Mouse (Mus musculus) limb, embryonic 15.5 days (tissue): ENCODE results near the gene Zfp870. TPM values are rescaled to one million over a fixed set of nuclear protein-coding genes. Genes with fewer than 3 reads are reported as not detected.
A peak's percentile ranks its signal among the peaks of the same experiment; 100 is the strongest.

Experiments
- ATAC-seq: fragments of 200-750 bp; cut with Nextera tagmentation; 2 replicates; pipeline ENCODE4 v1.8.0; 2017; ENCODE audit warnings: low read depth, moderate TSS enrichment; ENCODE audit not compliant: insufficient number of reproducible peaks, low FRiP score, low TSS enrichment
- H3K27ac ChIP-seq: fragments of 300-500 bp; sonication (generic); 2 replicates; pipeline ENCODE4 v1.5.1; 2015; ENCODE audit warnings: moderate library complexity, mild to moderate bottlenecking, inconsistent platforms
- H3K27me3 ChIP-seq: fragments of 300-500 bp; sonication (generic); 2 replicates; pipeline ENCODE4 v1.6.1; 2015; ENCODE audit warnings: inconsistent platforms
- H3K36me3 ChIP-seq: fragments of 300-500 bp; sonication (generic); 2 replicates; pipeline ENCODE4 v1.6.1; 2015; ENCODE audit warnings: inconsistent platforms
- H3K4me1 ChIP-seq: fragments of 300-500 bp; sonication (generic); 2 replicates; pipeline ENCODE4 v1.6.1; 2015; ENCODE audit warnings: inconsistent platforms
- H3K4me2 ChIP-seq: fragments of 300-500 bp; sonication (generic); 2 replicates; pipeline ENCODE4 v1.6.1; 2015; ENCODE audit warnings: mild to moderate bottlenecking, inconsistent platforms
- H3K4me3 ChIP-seq: fragments of 300-500 bp; sonication (generic); 2 replicates; pipeline ENCODE4 v1.5.1; 2015; ENCODE audit warnings: mild to moderate bottlenecking, inconsistent platforms
- H3K9ac ChIP-seq: fragments of 300-500 bp; sonication (generic); 2 replicates; pipeline ENCODE4 v1.6.1; 2015; ENCODE audit warnings: inconsistent platforms
- H3K9me3 ChIP-seq: fragments of 300-500 bp; sonication (generic); 2 replicates; pipeline ENCODE4 v1.6.1; 2016; ENCODE audit warnings: inconsistent platforms
- WGBS: fragments of 180-500 bp; shearing (Covaris S2); methylation state at CpG from one replicate; pipeline ENCODE4 v1.1.7; 2015; 5-methylcytosine and 5-hydroxymethylcytosine counted together
- polyA plus RNA-seq: library from polyadenylated mRNA; unstranded; fragments of >200 nt; fragmentation: Nextera tagmentation; extraction: Ambion mirVana; gene quantifications from 2 replicates; pipeline ENCODE4 v1.2.1, GENCODE M21; 2015

Zfp870 gene
- polyA plus RNA-seq, 1 experiment from 2014 or later, result 8.5 TPM

- H3K27me3 ChIP-seq, result peaks cover 11% of the 10 kb centered on the region; the same call in 1 of the 2 replicates
- H3K4me1 ChIP-seq, result 0 out of 2 replicates have a peak, but pooled peaks cover 3% of the 10 kb centered on the region
- ATAC-seq, result no peak
- no peaks in the 10 kb centered on the region for H3K9me3 ChIP-seq
- H3K4me2 ChIP-seq, result no peak overlapping the region
- no peak overlapping the region for H3K9ac ChIP-seq
- 50% methylated on average over 1 of the region's 1 CpGs for WGBS
- no peak overlapping the region for H3K4me3 ChIP-seq
- no peaks in the 10 kb centered on the region for H3K36me3 ChIP-seq
- no peak overlapping the region for H3K27ac ChIP-seq
Observed at GRCm38 (mm10) chr17:32901751-32902525, 10.5 kb upstream of the Zfp870 start.

- no peak overlapping the region for H3K4me2 ChIP-seq
- H3K4me1 ChIP-seq, result peaks cover 6% of the 10 kb centered on the region
- H3K27ac ChIP-seq, result no peak overlapping the region
- H3K9ac ChIP-seq, result no peak overlapping the region
- no peaks in the 10 kb centered on the region for H3K9me3 ChIP-seq
- no peak overlapping the region for H3K4me3 ChIP-seq
- 90% methylated on average over 4 of the region's 4 CpGs for WGBS
- H3K36me3 ChIP-seq, result no peaks in the 10 kb centered on the region
- ATAC-seq, result no peak
- H3K27me3 ChIP-seq, result no peaks in the 10 kb centered on the region
Observed at GRCm38 (mm10) chr17:32895421-32895820, 4.0 kb upstream of the Zfp870 start.

- Histone ChIP-seq H3K9ac (no peak overlapping the region), H3K4me1 (peaks cover 12% of the 10 kb centered on the region), H3K27ac (no peak overlapping the region), H3K27me3 (no peaks in the 10 kb centered on the region), H3K36me3 (no peaks in the 10 kb centered on the region), H3K9me3 (no peaks in the 10 kb centered on the region), H3K4me3 (no peak overlapping the region), H3K4me2 (no peak overlapping the region)
- no peak for ATAC-seq
- 86% methylated on average over 3 of the region's 3 CpGs for WGBS
Observed at GRCm38 (mm10) chr17:32893901-32894300, 2.5 kb upstream of the Zfp870 start.

GRCm38 (mm10) chr17:32890852-32891238, 597 bp downstream of the Zfp870 start:
- Histone ChIP-seq H3K4me1 (peaks cover 12% of the 10 kb centered on the region), H3K4me2 (peak overlapping the region; percentile 69), H3K27me3 (no peaks in the 10 kb centered on the region), H3K9ac (peak overlapping the region; percentile 70), H3K4me3 (peak overlapping the region; percentile 76), H3K36me3 (peaks cover 9% of the 10 kb centered on the region; the same call in 1 of the 2 replicates), H3K27ac (peak overlapping the region; percentile 88), H3K9me3 (no peaks in the 10 kb centered on the region)
- no peak for ATAC-seq
- 1% methylated on average over 11 of the region's 11 CpGs for WGBS

GRCm38 (mm10) chr17:32889611-32890010, 1.8 kb downstream of the Zfp870 start:
- H3K36me3 ChIP-seq, result peaks cover 17% of the 10 kb centered on the region
- no peak overlapping the region for H3K27ac ChIP-seq
- no peak overlapping the region for H3K9ac ChIP-seq
- no peak overlapping the region for H3K4me3 ChIP-seq
- H3K4me1 ChIP-seq, result peaks cover 12% of the 10 kb centered on the region
- 96% methylated on average over 6 of the region's 6 CpGs for WGBS
- no peak overlapping the region for H3K4me2 ChIP-seq
- no peaks in the 10 kb centered on the region for H3K27me3 ChIP-seq
- ATAC-seq, result no peak
- H3K9me3 ChIP-seq, result no peaks in the 10 kb centered on the region

GRCm38 (mm10) chr17:32880320-32881218, 10.9 kb downstream of the Zfp870 start:
- WGBS, result 89% methylated on average over 14 of the region's 14 CpGs
- Histone ChIP-seq H3K36me3 (peaks cover 62% of the 10 kb centered on the region), H3K9ac (no peak overlapping the region), H3K4me2 (no peak overlapping the region), H3K9me3 (no peaks in the 10 kb centered on the region), H3K4me3 (no peak overlapping the region), H3K27ac (no peak overlapping the region), H3K4me1 (peaks cover 7% of the 10 kb centered on the region; the same call in 1 of the 2 replicates), H3K27me3 (no peaks in the 10 kb centered on the region)
- ATAC-seq, result no peak

GRCm38 (mm10) chr17:32878773-32879172, 12.7 kb downstream of the Zfp870 start:
- H3K9me3 ChIP-seq, result no peaks in the 10 kb centered on the region
- no peak overlapping the region for H3K4me3 ChIP-seq
- ATAC-seq, result no peak
- no peaks in the 10 kb centered on the region for H3K27me3 ChIP-seq
- H3K4me2 ChIP-seq, result no peak overlapping the region
- peaks cover 47% of the 10 kb centered on the region for H3K36me3 ChIP-seq
- H3K4me1 ChIP-seq, result peaks cover 7% of the 10 kb centered on the region; the same call in 1 of the 2 replicates
- no peak overlapping the region for H3K27ac ChIP-seq
- no peak overlapping the region for H3K9ac ChIP-seq
- WGBS, result 88% methylated on average over 11 of the region's 11 CpGs

GRCm38 (mm10) chr17:32877471-32878171, 13.8 kb downstream of the Zfp870 start:
- Histone ChIP-seq H3K9ac (no peak overlapping the region), H3K4me1 (peaks cover 7% of the 10 kb centered on the region; the same call in 1 of the 2 replicates), H3K36me3 (peaks cover 35% of the 10 kb centered on the region), H3K9me3 (no peaks in the 10 kb centered on the region), H3K4me3 (no peak overlapping the region), H3K27ac (no peak overlapping the region), H3K27me3 (no peaks in the 10 kb centered on the region), H3K4me2 (peak overlapping the region; percentile 25; the same call in 1 of the 2 replicates)
- 8% methylated on average over 22 of the region's 22 CpGs for WGBS
- no peak for ATAC-seq

GRCm38 (mm10) chr17:32872696-32873095, 18.7 kb downstream of the Zfp870 start:
- peaks cover 7% of the 10 kb centered on the region; the same call in 1 of the 2 replicates for H3K4me1 ChIP-seq
- no peak overlapping the region for H3K27ac ChIP-seq
- H3K9ac ChIP-seq, result no peak overlapping the region
- H3K9me3 ChIP-seq, result no peaks in the 10 kb centered on the region
- WGBS, result 57% methylated on average over 5 of the region's 5 CpGs
- H3K4me3 ChIP-seq, result no peak overlapping the region
- H3K4me2 ChIP-seq, result no peak overlapping the region
- H3K27me3 ChIP-seq, result no peaks in the 10 kb centered on the region
- no peaks in the 10 kb centered on the region for H3K36me3 ChIP-seq
- no peak for ATAC-seq

GRCm38 (mm10) chr17:32872091-32872490, 19.4 kb downstream of the Zfp870 start:
- Histone ChIP-seq H3K9ac (no peak overlapping the region), H3K27me3 (no peaks in the 10 kb centered on the region), H3K27ac (no peak overlapping the region), H3K4me1 (0 out of 2 replicates have a peak, but pooled peaks cover 1% of the 10 kb centered on the region), H3K4me2 (no peak overlapping the region), H3K4me3 (no peak overlapping the region), H3K9me3 (no peaks in the 10 kb centered on the region), H3K36me3 (no peaks in the 10 kb centered on the region)
- ATAC-seq, result no peak
- 57% methylated on average over 4 of the region's 4 CpGs for WGBS

- Histone ChIP-seq H3K9me3 (no peaks in the 10 kb centered on the region), H3K4me3 (no peak overlapping the region), H3K27ac (no peak overlapping the region), H3K4me2 (no peak overlapping the region), H3K9ac (no peak overlapping the region), H3K36me3 (no peaks in the 10 kb centered on the region), H3K27me3 (no peaks in the 10 kb centered on the region), H3K4me1 (no peaks in the 10 kb centered on the region)
- WGBS, result 94% methylated on average over 1 of the region's 1 CpGs
- no peak for ATAC-seq
Observed at GRCm38 (mm10) chr17:32871483-32871882, 20.0 kb downstream of the Zfp870 start.
